Mouse (Mus musculus): ENCODE data around the gene Asns. TPM values are rescaled to one million over a fixed set of nuclear protein-coding genes. Genes with fewer than 3 reads are reported as not detected.

Asns gene
- polyA plus RNA-seq, 1 experiment = 13.7 TPM

GRCm38 (mm10) chr6:7711837-7712330, 18.8 kb upstream of the Asns start:
- no peak for DNase-seq
- Histone ChIP-seq H3K4me1 (ENCODE audit: control insufficient read depth, insufficient read depth, low read length) (no peaks in the 10 kb centered on the region), H3K4me3 (replicated peaks; ENCODE audit: extremely low read depth, low read depth, low read length) (no peak overlapping the region)
- WGBS = 62% methylated on average over 3 of the region's 3 CpGs
- no peak for TF ChIP-seq POLR2A (IDR thresholded peaks at IDR 0.05; ENCODE audit: borderline replicate concordance, extremely low read depth, low read depth, low read length)
- TF ChIP-seq CTCF (IDR thresholded peaks at IDR 0.05; ENCODE audit: insufficient read depth, low read length) = no peak

- no peak for TF ChIP-seq CTCF (IDR thresholded peaks at IDR 0.05; ENCODE audit: insufficient read depth, low read length)
- no peak for TF ChIP-seq POLR2A (IDR thresholded peaks at IDR 0.05; ENCODE audit: borderline replicate concordance, extremely low read depth, low read depth, low read length)
- Histone ChIP-seq H3K4me1 (ENCODE audit: control insufficient read depth, insufficient read depth, low read length) (no peaks in the 10 kb centered on the region), H3K4me3 (replicated peaks; ENCODE audit: extremely low read depth, low read depth, low read length) (no peak overlapping the region)
- 64% methylated on average over 3 of the region's 3 CpGs for WGBS
- DNase-seq = no peak
Observed at GRCm38 (mm10) chr6:7708246-7708645, 15.2 kb upstream of the Asns start.

GRCm38 (mm10) chr6:7706796-7707195, 13.7 kb upstream of the Asns start:
- 65% methylated on average over 1 of the region's 1 CpGs for WGBS
- DNase-seq = no peak
- TF ChIP-seq POLR2A (IDR thresholded peaks at IDR 0.05; ENCODE audit: borderline replicate concordance, extremely low read depth, low read depth, low read length) (no peak), CTCF (IDR thresholded peaks at IDR 0.05; ENCODE audit: insufficient read depth, low read length) (no peak)

GRCm38 (mm10) chr6:7697999-7698699, 5.1 kb upstream of the Asns start:
- Histone ChIP-seq H3K4me1 (ENCODE audit: control insufficient read depth, insufficient read depth, low read length) (no peaks in the 10 kb centered on the region), H3K4me3 (replicated peaks; ENCODE audit: extremely low read depth, low read depth, low read length) (no peak overlapping the region)
- DNase-seq = no peak
- WGBS = 82% methylated on average over 6 of the region's 6 CpGs
- no peak for TF ChIP-seq POLR2A (IDR thresholded peaks at IDR 0.05; ENCODE audit: borderline replicate concordance, extremely low read depth, low read depth, low read length)
- TF ChIP-seq CTCF (IDR thresholded peaks at IDR 0.05; ENCODE audit: insufficient read depth, low read length) = no peak

More at GRCm38 (mm10) chr6:7706796-7707195, 13.7 kb upstream of the Asns start:
- Histone ChIP-seq H3K4me3 (replicated peaks; ENCODE audit: extremely low read depth, low read depth, low read length) (no peak overlapping the region), H3K4me1 (ENCODE audit: control insufficient read depth, insufficient read depth, low read length) (no peaks in the 10 kb centered on the region)

- no peaks in the 10 kb centered on the region for H3K4me1 ChIP-seq (ENCODE audit: control insufficient read depth, insufficient read depth, low read length)
- DNase-seq = no peak
- H3K4me3 ChIP-seq (replicated peaks; ENCODE audit: extremely low read depth, low read depth, low read length) = no peak overlapping the region
- TF ChIP-seq POLR2A (IDR thresholded peaks at IDR 0.05; ENCODE audit: borderline replicate concordance, extremely low read depth, low read depth, low read length) (no peak), CTCF (IDR thresholded peaks at IDR 0.05; ENCODE audit: insufficient read depth, low read length) (no peak)
- WGBS = 74% methylated on average over 4 of the region's 4 CpGs
Observed at GRCm38 (mm10) chr6:7697077-7697643, 4.1 kb upstream of the Asns start.

- no peak for DNase-seq
- Histone ChIP-seq H3K4me3 (replicated peaks; ENCODE audit: extremely low read depth, low read depth, low read length) (no peak overlapping the region), H3K4me1 (ENCODE audit: control insufficient read depth, insufficient read depth, low read length) (no peaks in the 10 kb centered on the region)
- TF ChIP-seq CTCF (IDR thresholded peaks at IDR 0.05; ENCODE audit: insufficient read depth, low read length) (no peak), POLR2A (IDR thresholded peaks at IDR 0.05; ENCODE audit: borderline replicate concordance, extremely low read depth, low read depth, low read length) (no peak)
- WGBS = 70% methylated on average over 3 of the region's 3 CpGs
Observed at GRCm38 (mm10) chr6:7696641-7697040, 3.6 kb upstream of the Asns start.

GRCm38 (mm10) chr6:7695901-7696300, 2.8 kb upstream of the Asns start:
- TF ChIP-seq POLR2A (IDR thresholded peaks at IDR 0.05; ENCODE audit: borderline replicate concordance, extremely low read depth, low read depth, low read length) (no peak), CTCF (IDR thresholded peaks at IDR 0.05; ENCODE audit: insufficient read depth, low read length) (no peak)
- no peaks in the 10 kb centered on the region for H3K4me1 ChIP-seq (ENCODE audit: control insufficient read depth, insufficient read depth, low read length)
- no peak overlapping the region for H3K4me3 ChIP-seq (replicated peaks; ENCODE audit: extremely low read depth, low read depth, low read length)
- no peak for DNase-seq
- 78% methylated on average over 4 of the region's 4 CpGs for WGBS

- WGBS = 65% methylated on average over 5 of the region's 5 CpGs
- H3K4me1 ChIP-seq (ENCODE audit: control insufficient read depth, insufficient read depth, low read length) = no peaks in the 10 kb centered on the region
- no peak for DNase-seq
- TF ChIP-seq CTCF (IDR thresholded peaks at IDR 0.05; ENCODE audit: insufficient read depth, low read length) (no peak), POLR2A (IDR thresholded peaks at IDR 0.05; ENCODE audit: borderline replicate concordance, extremely low read depth, low read depth, low read length) (no peak)
- no peak overlapping the region for H3K4me3 ChIP-seq (replicated peaks; ENCODE audit: extremely low read depth, low read depth, low read length)
Observed at GRCm38 (mm10) chr6:7693666-7694065, 612 bp upstream of the Asns start.

GRCm38 (mm10) chr6:7692451-7692850, 603 bp downstream of the Asns start:
- no peaks in the 10 kb centered on the region for H3K4me1 ChIP-seq (ENCODE audit: control insufficient read depth, insufficient read depth, low read length)
- no peak for DNase-seq
- WGBS = 2% methylated on average over 12 of the region's 12 CpGs
- peak overlapping the region; percentile 54 for H3K4me3 ChIP-seq (replicated peaks; ENCODE audit: extremely low read depth, low read depth, low read length)
- TF ChIP-seq POLR2A (IDR thresholded peaks at IDR 0.05; ENCODE audit: borderline replicate concordance, extremely low read depth, low read depth, low read length) = no peak
- no peak for TF ChIP-seq CTCF (IDR thresholded peaks at IDR 0.05; ENCODE audit: insufficient read depth, low read length)

- no peak for TF ChIP-seq CTCF (IDR thresholded peaks at IDR 0.05; ENCODE audit: insufficient read depth, low read length)
- no peak for TF ChIP-seq POLR2A (IDR thresholded peaks at IDR 0.05; ENCODE audit: borderline replicate concordance, extremely low read depth, low read depth, low read length)
- no peaks in the 10 kb centered on the region for H3K4me1 ChIP-seq (ENCODE audit: control insufficient read depth, insufficient read depth, low read length)
- H3K4me3 ChIP-seq (replicated peaks; ENCODE audit: extremely low read depth, low read depth, low read length) = no peak overlapping the region
- DNase-seq = no peak
- 48% methylated on average over 15 of the region's 15 CpGs for WGBS
Observed at GRCm38 (mm10) chr6:7692037-7692436, 1.0 kb downstream of the Asns start.

Measured in lung, adult 2 months (tissue).